Mouse (Mus musculus): ENCODE results near the gene Rtl6.

DNA sequence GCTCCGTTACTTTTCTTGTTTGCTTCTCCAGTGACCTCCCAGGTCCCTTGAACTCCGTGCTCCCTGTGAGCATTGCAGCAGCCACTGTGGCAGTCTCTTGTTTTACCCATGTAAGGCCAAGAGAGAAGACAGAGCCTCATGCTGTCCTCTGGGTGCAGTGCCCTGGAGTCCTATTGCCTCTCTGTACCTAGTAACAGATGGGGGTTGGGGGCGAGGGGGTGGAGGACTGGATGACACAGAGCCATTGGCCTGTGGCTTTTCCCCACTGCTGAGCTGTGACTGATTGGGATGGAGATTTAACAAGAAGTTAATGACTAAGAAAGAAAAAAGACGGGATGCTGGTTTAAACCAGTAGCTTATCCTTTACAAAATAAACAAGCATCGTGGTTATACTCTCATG is 16.4 kb downstream of the Rtl6 start:
- TF ChIP-seq CTCF (IDR thresholded peaks at IDR 0.05) = no peak
- no peak for TF ChIP-seq POLR2A (IDR thresholded peaks at IDR 0.05; ENCODE audit: insufficient read depth, low read depth, low read length)

All from heart, adult 2 months (tissue).